Mouse (Mus musculus) frontal cortex, postnatal 25 days (tissue): ENCODE results near the gene Olfr12.

Experiments used
- DNase-seq, 2 experiments: peaks; one replicate each; pipeline ENCODE4 v3.0.0; 2022; ENCODE audit warnings: low spot score in 2 of 2

Olfr12 gene

GRCm38 (mm10) chr1:92617488-92617887 lies at the start of gene Olfr12:
Gene Olfr12 (plus strand): TSS chr1:92617788.
- no peak for DNase-seq

- DNase-seq, result no peak
Measured at GRCm38 (mm10) chr1:92571022-92571421, 46.6 kb upstream of the Olfr12 start, which contains the start of gene Olfr1413. Gene Olfr1413 (plus strand): TSS chr1:92571322.

GRCm38 (mm10) chr1:92585479-92585878 lies 32.1 kb upstream of the Olfr12 start, which contains the start of gene Olfr1412:
Gene Olfr1412 (plus strand): TSS chr1:92585779.
- no peak for DNase-seq

GRCm38 (mm10) chr1:92594111-92594510 lies 23.5 kb upstream of the Olfr12 start, which contains the start of gene Olfr1411:
Gene Olfr1411 (plus strand): TSS chr1:92594411.
- no peak for DNase-seq

GRCm38 (mm10) chr1:92596019-92596418 lies 21.6 kb upstream of the Olfr12 start:
- no peak for DNase-seq

- DNase-seq, result no peak
Measured at GRCm38 (mm10) chr1:92605482-92605881, 12.1 kb upstream of the Olfr12 start, which contains the start of gene Olfr1410. Gene Olfr1410 (plus strand): TSS chr1:92605782.

GRCm38 (mm10) chr1:92607711-92608110 lies 9.9 kb upstream of the Olfr12 start:
- DNase-seq, result no peak

- DNase-seq, result peak; percentile 40 to 52
Measured at GRCm38 (mm10) chr1:92611008-92611407, 6.6 kb upstream of the Olfr12 start.

GRCm38 (mm10) chr1:92613175-92613574 lies 4.4 kb upstream of the Olfr12 start:
- DNase-seq, result no peak

- no peak for DNase-seq
Measured at GRCm38 (mm10) chr1:92614516-92614915, 3.1 kb upstream of the Olfr12 start.

GRCm38 (mm10) chr1:92616046-92616445 lies 1.5 kb upstream of the Olfr12 start:
- no peak for DNase-seq

- DNase-seq, result no peak
Measured at GRCm38 (mm10) chr1:92618360-92618759, 772 bp downstream of the Olfr12 start.

GRCm38 (mm10) chr1:92628227-92628626 lies 10.6 kb downstream of the Olfr12 start:
- no peak for DNase-seq

- no peak for DNase-seq
Measured at GRCm38 (mm10) chr1:92632196-92632595, 14.6 kb downstream of the Olfr12 start.

- no peak for DNase-seq
Measured at GRCm38 (mm10) chr1:92632948-92633347, 15.4 kb downstream of the Olfr12 start.

- no peak for DNase-seq
Measured at GRCm38 (mm10) chr1:92633726-92634125, 16.1 kb downstream of the Olfr12 start.

GRCm38 (mm10) chr1:92634569-92634968 lies 17.0 kb downstream of the Olfr12 start:
- DNase-seq, result no peak

- DNase-seq, result no peak
Measured at GRCm38 (mm10) chr1:92634976-92635599, 17.5 kb downstream of the Olfr12 start.

GRCm38 (mm10) chr1:92636015-92636414 lies 18.4 kb downstream of the Olfr12 start:
- DNase-seq, result no peak

- DNase-seq, result no peak
Measured at GRCm38 (mm10) chr1:92636676-92637075, 19.1 kb downstream of the Olfr12 start.

GRCm38 (mm10) chr1:92637501-92638172 lies 20.0 kb downstream of the Olfr12 start:
- no peak for DNase-seq

GRCm38 (mm10) chr1:92638181-92638580 lies 20.6 kb downstream of the Olfr12 start:
- DNase-seq, result no peak

GRCm38 (mm10) chr1:92638736-92639135 lies 21.1 kb downstream of the Olfr12 start:
- no peak for DNase-seq
